Mouse (Mus musculus): ENCODE data around the gene Prkcd. TPM values are rescaled to one million over a fixed set of nuclear protein-coding genes. Genes with fewer than 3 reads are reported as not detected.

Gene Prkcd
- polyA plus RNA-seq, 1 experiment from 2014 or later, result 36.7 TPM

GRCm38 (mm10) chr14:30634418-30634817 lies 8.4 kb upstream of the Prkcd start:
- H3K4me3 ChIP-seq, result no peak overlapping the region
- 75% methylated on average over 1 of the region's 1 CpGs for WGBS
- H3K27me3 ChIP-seq (replicated peaks), result 0 out of 2 replicates have a peak, but pooled peaks cover 4% of the 10 kb centered on the region
- H3K9me3 ChIP-seq, result no peaks in the 10 kb centered on the region
- no peak overlapping the region for H3K9ac ChIP-seq
- H3K27ac ChIP-seq (replicated peaks), result no peak overlapping the region
- no peak overlapping the region for H3K4me2 ChIP-seq
- ATAC-seq (ENCODE audit: extremely low read depth, insufficient number of reproducible peaks, low FRiP score, low TSS enrichment), result no peak
- peaks cover 60% of the 10 kb centered on the region for H3K4me1 ChIP-seq
- H3K36me3 ChIP-seq, result no peaks in the 10 kb centered on the region

- no peak for ATAC-seq (ENCODE audit: extremely low read depth, insufficient number of reproducible peaks, low FRiP score, low TSS enrichment)
- Histone ChIP-seq H3K27ac (replicated peaks) (no peak overlapping the region), H3K4me3 (no peak overlapping the region), H3K9ac (no peak overlapping the region), H3K27me3 (replicated peaks) (0 out of 2 replicates have a peak, but pooled peaks cover 5% of the 10 kb centered on the region), H3K9me3 (no peaks in the 10 kb centered on the region), H3K36me3 (no peaks in the 10 kb centered on the region), H3K4me1 (peaks cover 58% of the 10 kb centered on the region), H3K4me2 (no peak overlapping the region)
- 57% methylated on average over 7 of the region's 7 CpGs for WGBS
Observed at GRCm38 (mm10) chr14:30633708-30634107, 7.7 kb upstream of the Prkcd start.

DNA sequence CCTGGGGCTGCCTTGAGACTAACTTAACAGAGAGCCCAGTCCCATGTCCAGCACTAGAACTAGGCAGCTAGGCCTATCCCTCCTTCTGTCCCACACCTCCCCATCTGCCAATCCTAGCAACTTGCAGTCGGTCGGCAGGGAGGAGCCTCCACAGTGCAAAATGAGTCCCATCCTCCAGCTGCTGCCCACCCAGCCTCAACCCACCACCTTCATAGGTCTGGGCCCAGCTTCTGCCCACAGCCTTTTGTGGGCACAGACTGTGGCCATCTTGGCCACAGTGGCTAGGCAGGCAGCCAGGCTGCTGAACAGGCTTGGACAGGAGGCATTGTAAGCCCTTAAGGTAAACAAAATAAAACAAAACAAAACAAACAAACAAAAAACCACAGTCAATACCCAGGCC lies 5.8 kb upstream of the Prkcd start:
- Histone ChIP-seq H3K36me3 (no peaks in the 10 kb centered on the region), H3K27ac (replicated peaks) (no peak overlapping the region), H3K9ac (no peak overlapping the region), H3K4me2 (no peak overlapping the region), H3K4me1 (peaks cover 39% of the 10 kb centered on the region), H3K9me3 (no peaks in the 10 kb centered on the region), H3K4me3 (no peak overlapping the region), H3K27me3 (replicated peaks) (0 out of 2 replicates have a peak, but pooled peaks cover 8% of the 10 kb centered on the region)
- WGBS, result 60% methylated on average over 2 of the region's 2 CpGs
- ATAC-seq (ENCODE audit: extremely low read depth, insufficient number of reproducible peaks, low FRiP score, low TSS enrichment), result no peak

- no peaks in the 10 kb centered on the region for H3K36me3 ChIP-seq
- 0 out of 2 replicates have a peak overlapping the region, but pooled peaks have one; percentile 28 for H3K27ac ChIP-seq (replicated peaks)
- H3K4me2 ChIP-seq, result no peak overlapping the region
- H3K9me3 ChIP-seq, result no peaks in the 10 kb centered on the region
- H3K9ac ChIP-seq, result no peak overlapping the region
- peaks cover 41% of the 10 kb centered on the region for H3K4me1 ChIP-seq
- ATAC-seq (ENCODE audit: extremely low read depth, insufficient number of reproducible peaks, low FRiP score, low TSS enrichment), result no peak
- no peak overlapping the region for H3K4me3 ChIP-seq
- WGBS, result 68% methylated on average over 5 of the region's 5 CpGs
- 0 out of 2 replicates have a peak, but pooled peaks cover 8% of the 10 kb centered on the region for H3K27me3 ChIP-seq (replicated peaks)
Observed at GRCm38 (mm10) chr14:30630811-30631576, 5.0 kb upstream of the Prkcd start.

GRCm38 (mm10) chr14:30629839-30630238 lies 3.8 kb upstream of the Prkcd start:
- 0 out of 2 replicates have a peak, but pooled peaks cover 8% of the 10 kb centered on the region for H3K27me3 ChIP-seq (replicated peaks)
- no peak overlapping the region for H3K27ac ChIP-seq (replicated peaks)
- 44% methylated on average over 4 of the region's 4 CpGs for WGBS
- H3K9ac ChIP-seq, result no peak overlapping the region
- no peaks in the 10 kb centered on the region for H3K9me3 ChIP-seq
- peaks cover 33% of the 10 kb centered on the region for H3K4me1 ChIP-seq
- no peak for ATAC-seq (ENCODE audit: extremely low read depth, insufficient number of reproducible peaks, low FRiP score, low TSS enrichment)
- H3K4me2 ChIP-seq, result no peak overlapping the region
- no peaks in the 10 kb centered on the region for H3K36me3 ChIP-seq
- H3K4me3 ChIP-seq, result no peak overlapping the region

DNA sequence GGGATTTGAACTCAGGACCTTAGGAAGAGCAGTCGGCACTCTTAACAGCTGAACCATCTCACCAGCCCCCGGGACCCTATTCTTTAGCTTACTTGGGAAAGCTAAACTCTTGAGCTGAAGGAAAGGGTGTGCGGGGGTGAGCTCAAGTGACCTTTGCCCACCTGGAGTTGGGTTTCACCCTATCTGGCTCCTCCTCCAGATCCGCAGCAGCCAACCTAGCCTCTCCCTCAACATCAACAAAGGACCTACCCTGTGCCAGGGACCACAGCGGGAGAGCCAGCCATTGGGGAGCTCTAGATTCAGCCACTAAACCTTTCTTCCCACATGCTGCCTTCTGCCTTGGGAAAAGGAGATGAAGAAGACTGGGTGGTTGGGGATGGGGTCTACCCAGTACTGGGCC lies 2.2 kb upstream of the Prkcd start:
- Histone ChIP-seq H3K27me3 (replicated peaks) (0 out of 2 replicates have a peak, but pooled peaks cover 8% of the 10 kb centered on the region), H3K36me3 (no peaks in the 10 kb centered on the region), H3K27ac (replicated peaks) (no peak overlapping the region), H3K9me3 (no peaks in the 10 kb centered on the region), H3K4me3 (no peak overlapping the region), H3K4me2 (no peak overlapping the region), H3K4me1 (peaks cover 34% of the 10 kb centered on the region), H3K9ac (no peak overlapping the region)
- WGBS, result 84% methylated on average over 5 of the region's 5 CpGs
- no peak for ATAC-seq (ENCODE audit: extremely low read depth, insufficient number of reproducible peaks, low FRiP score, low TSS enrichment)

- Histone ChIP-seq H3K4me3 (peak overlapping the region; percentile 78), H3K27ac (replicated peaks) (peak overlapping the region; percentile 66), H3K27me3 (replicated peaks) (0 out of 2 replicates have a peak, but pooled peaks cover 8% of the 10 kb centered on the region), H3K9ac (peak overlapping the region; percentile 84), H3K4me1 (peaks cover 34% of the 10 kb centered on the region), H3K9me3 (no peaks in the 10 kb centered on the region), H3K36me3 (no peaks in the 10 kb centered on the region), H3K4me2 (peak overlapping the region; percentile 77)
- WGBS, result 60% methylated on average over 12 of the region's 12 CpGs
- no peak for ATAC-seq (ENCODE audit: extremely low read depth, insufficient number of reproducible peaks, low FRiP score, low TSS enrichment)
Observed at GRCm38 (mm10) chr14:30626756-30627742, 1.0 kb upstream of the Prkcd start.

- peak overlapping the region; percentile 78 for H3K4me3 ChIP-seq
- ATAC-seq (ENCODE audit: extremely low read depth, insufficient number of reproducible peaks, low FRiP score, low TSS enrichment), result peak; percentile 22; the same call in 1 of the 2 replicates
- H3K4me2 ChIP-seq, result peak overlapping the region; percentile 77
- no peaks in the 10 kb centered on the region for H3K9me3 ChIP-seq
- under 1% methylated on average over 39 of the region's 39 CpGs for WGBS
- peak overlapping the region; percentile 66 for H3K27ac ChIP-seq (replicated peaks)
- peaks cover 33% of the 10 kb centered on the region for H3K4me1 ChIP-seq
- H3K36me3 ChIP-seq, result no peaks in the 10 kb centered on the region; the same call in 1 of the 2 replicates
- H3K27me3 ChIP-seq (replicated peaks), result 0 out of 2 replicates have a peak, but pooled peaks cover 8% of the 10 kb centered on the region
- peak overlapping the region; percentile 84 for H3K9ac ChIP-seq
Observed at GRCm38 (mm10) chr14:30625131-30625807, 741 bp downstream of the Prkcd start.

DNA sequence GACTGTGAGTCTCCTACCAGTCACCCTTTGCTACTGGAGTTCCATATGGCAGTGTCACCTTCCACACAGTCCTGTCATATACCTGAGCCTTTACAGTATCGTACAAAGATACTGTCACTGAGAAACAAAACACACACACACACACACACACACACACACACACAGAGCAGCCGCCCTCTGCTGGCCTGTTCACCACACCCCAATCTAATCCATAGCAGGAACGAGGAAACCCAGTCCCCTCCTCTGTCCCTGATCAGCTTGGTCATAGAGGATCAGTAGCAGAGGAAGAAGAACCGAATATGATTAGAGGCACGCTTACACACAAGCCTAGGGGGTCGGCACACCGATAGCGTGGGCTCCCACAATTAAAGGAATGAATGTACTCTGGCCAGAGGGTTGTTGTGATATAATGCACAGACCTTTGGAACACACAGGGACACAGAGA lies 1.7 kb downstream of the Prkcd start:
- Histone ChIP-seq H3K36me3 (no peaks in the 10 kb centered on the region; the same call in 1 of the 2 replicates), H3K4me2 (peak overlapping the region; percentile 77), H3K27me3 (replicated peaks) (0 out of 2 replicates have a peak, but pooled peaks cover 3% of the 10 kb centered on the region), H3K4me1 (peaks cover 38% of the 10 kb centered on the region), H3K4me3 (peak overlapping the region; percentile 78), H3K9ac (peak overlapping the region; percentile 84), H3K9me3 (no peaks in the 10 kb centered on the region), H3K27ac (replicated peaks) (peak overlapping the region; percentile 66; the same call in 1 of the 2 replicates)
- 50% methylated on average over 8 of the region's 8 CpGs for WGBS
- no peak for ATAC-seq (ENCODE audit: extremely low read depth, insufficient number of reproducible peaks, low FRiP score, low TSS enrichment)

GRCm38 (mm10) chr14:30622556-30622955 lies 3.5 kb downstream of the Prkcd start:
- WGBS, result 81% methylated on average over 8 of the region's 8 CpGs
- Histone ChIP-seq H3K4me1 (peaks cover 38% of the 10 kb centered on the region), H3K36me3 (no peaks in the 10 kb centered on the region; the same call in 1 of the 2 replicates), H3K9me3 (no peaks in the 10 kb centered on the region), H3K4me2 (no peak overlapping the region), H3K4me3 (no peak overlapping the region), H3K27me3 (replicated peaks) (no peaks in the 10 kb centered on the region), H3K27ac (replicated peaks) (no peak overlapping the region), H3K9ac (no peak overlapping the region)
- no peak for ATAC-seq (ENCODE audit: extremely low read depth, insufficient number of reproducible peaks, low FRiP score, low TSS enrichment)
